Mouse (Mus musculus) gonadal fat pad, adult 2 months (tissue): ENCODE data around the gene H60c. TPM values are rescaled to one million over a fixed set of nuclear protein-coding genes. Genes with fewer than 3 reads are reported as not detected.
"Not testable (repeated sequence)": the region's sequence is repeated elsewhere in the genome, so short reads cannot be mapped to it uniquely, and the experiment has no call there.

Source experiments
- DNase-seq: peaks from one replicate; pipeline ENCODE4 v3.0.0-alpha.2; 2012; ENCODE audit warnings: low read depth
- polyA plus RNA-seq: library from polyadenylated mRNA; depleted of rRNA; stranded (reverse); fragments of >200 nt; gene quantifications from 2 replicates; pipeline ENCODE4 v1.2.3, GENCODE M21; 2012; rRNA removed

The H60c gene
- polyA plus RNA-seq = not detected in 2 replicates

DNA sequence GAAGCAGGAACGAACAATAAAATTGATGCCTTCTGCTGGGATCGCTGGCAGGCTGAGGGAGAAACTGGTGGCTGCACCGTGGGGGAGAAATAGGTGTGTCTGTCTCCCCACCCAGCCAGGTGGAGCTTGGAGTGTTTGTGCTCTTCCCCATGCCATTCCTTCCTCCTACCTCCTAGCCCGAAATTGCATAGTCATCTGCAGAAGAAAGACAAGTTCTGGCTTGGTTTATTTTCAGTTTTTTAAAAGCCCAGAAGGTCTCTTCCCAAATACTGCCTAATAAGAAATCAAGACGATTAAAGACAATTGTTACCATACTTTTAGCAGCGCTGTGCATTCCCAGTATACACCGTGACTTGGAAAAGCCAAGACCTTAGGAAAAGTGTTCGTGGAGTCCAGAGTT lies at the start of gene H60c:
Gene H60c (minus strand): TSS at position 101 of the 400 bp plus-strand sequence.
- DNase-seq = no peak

DNA sequence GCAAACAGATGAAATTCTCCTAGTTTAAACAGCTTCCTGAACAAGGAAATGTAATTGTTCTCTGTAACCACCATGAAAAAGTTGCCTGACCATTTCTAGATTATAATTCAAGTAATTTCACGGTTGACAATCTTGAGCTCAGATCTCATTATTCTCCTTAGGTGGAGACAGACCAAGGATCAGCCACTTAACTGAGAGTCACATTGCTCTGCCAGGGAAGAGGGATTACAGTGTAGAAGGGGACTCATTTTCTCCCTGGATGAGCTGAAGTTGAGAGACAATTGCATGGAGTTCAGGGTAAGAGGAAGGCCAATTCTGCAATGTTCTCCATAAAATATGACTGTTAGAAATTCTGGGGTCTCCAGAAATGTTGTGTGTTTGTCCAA lies 41.2 kb upstream of the H60c start:
- DNase-seq = no peak

DNA sequence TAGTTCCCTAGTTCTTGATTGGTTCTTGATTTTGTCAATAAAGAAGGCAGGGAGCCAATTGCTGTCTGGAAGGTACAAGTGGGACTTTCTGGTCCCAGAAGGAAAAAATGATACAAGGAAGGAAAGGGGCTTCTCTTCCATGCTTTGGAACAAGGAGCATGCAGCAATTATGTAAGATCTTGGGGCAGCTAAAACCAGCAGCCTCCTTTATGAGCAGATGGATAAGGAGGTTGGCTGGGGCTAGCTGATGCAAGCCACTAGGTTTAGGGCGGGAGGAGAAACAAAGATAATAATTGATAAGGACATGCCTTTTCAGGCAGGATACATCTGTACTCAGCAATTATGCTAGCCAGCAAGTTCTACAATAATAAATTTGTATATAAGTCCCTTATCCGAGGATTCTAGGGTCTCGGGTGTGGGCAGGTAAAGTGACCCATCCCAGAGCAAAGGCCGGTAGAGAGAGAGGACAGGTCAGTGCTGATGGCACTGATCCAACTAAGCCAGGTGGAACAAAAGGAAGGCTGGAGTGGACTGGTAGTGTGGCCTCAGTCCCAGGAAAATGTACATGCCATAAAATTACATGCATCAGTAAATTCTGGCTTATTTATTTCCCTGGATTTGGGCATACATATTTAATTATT lies 40.7 kb upstream of the H60c start:
- no peak for DNase-seq

DNA sequence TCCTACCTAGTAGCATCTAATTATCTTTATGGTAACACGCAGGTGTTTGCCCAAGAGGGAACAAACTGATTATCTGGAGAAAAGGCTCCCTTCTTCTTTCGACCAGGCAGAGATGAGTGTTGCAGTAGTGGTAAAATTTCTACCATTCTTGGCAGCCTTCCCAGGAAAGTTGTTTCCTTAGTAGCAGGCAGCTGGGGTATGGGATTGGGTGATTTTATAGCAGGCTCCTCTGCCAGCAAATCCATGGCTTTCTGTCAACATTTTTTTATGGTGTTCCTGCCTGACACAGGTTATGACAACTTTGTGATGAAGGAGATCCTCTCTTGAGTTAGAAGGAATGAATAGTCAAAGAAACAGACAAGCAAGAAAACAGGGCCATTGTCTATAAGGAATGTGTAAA lies 40.2 kb upstream of the H60c start:
- peak; percentile 28 for DNase-seq

DNA sequence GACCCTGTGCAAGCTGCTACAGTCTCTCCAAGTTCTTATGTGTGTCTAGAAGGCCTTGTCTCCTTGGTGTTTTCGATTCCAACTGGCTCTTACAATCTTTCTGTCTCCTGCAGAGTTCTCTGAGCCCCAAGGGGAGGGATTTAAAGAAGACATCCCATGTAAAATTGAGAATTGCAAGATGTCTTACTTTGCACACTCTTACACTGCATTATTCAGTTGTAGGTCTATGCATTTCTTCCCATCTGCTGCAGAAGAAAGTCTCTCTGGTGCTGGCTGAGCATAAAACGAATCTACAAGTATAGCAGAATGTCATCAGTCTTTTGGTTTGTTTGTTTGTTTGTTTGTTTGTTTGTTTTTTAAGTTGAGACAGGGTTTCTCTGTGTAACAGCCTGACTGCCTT lies 26.4 kb upstream of the H60c start:
- no peak for DNase-seq

DNA sequence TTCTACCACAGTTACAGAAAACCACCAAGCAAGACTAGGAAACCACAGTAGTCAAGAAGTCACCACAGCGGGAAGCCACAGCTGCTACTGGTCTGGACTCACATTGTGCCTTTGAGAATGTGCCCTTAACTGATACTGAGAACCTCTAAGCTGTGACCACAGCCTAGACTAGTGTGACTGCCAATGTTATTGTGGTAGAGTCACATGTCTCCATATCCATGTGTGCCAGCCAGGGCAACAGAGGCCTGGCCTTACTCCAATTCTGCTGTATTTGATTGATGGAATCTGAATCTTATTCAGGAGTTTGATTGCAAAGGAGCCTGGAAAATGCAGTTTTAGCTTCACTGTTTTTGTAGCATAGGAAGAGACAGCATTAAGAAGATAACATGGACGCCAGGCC lies 13.5 kb upstream of the H60c start:
- no peak for DNase-seq

DNA sequence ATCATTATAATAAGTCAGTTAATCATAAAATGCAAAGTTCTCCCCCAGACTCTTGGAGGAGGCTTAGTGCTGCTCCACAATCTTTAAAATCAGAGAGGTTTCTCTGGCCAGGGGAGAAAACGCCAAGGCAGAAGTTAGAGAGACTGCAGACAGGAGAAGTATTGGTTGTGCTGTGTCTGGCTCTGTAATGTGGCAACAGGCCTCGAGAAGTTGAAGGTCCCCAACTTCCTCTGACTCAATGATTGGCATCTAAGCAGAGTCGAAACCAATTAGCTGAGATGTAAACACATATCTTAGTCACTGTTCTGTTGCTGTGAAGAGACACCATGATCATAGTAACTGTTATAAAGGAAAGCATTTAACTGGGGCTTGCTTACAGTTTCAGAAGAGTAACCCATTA lies 6.5 kb upstream of the H60c start:
- DNase-seq = no peak

DNA sequence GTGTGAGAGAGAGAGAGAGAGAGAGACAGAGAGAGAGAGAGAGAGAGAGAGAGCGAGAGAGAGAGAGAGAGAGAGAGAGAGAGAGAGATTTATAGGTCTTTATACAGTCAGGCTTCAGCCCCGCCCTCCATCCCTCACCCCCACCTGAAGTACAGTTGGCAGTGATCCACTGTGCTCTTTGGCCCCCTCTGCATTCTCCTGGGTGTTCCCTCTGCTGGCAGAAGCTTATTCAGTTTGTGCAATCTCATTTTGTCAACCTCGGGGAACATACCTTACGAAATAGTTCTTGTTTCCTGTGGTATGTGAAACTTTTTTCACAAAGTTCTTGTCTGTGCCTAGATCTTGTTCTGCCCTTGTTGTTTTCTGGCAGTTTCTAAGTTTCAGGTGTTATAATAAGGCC lies 3.5 kb upstream of the H60c start:
- DNase-seq = peak; percentile 44

DNA sequence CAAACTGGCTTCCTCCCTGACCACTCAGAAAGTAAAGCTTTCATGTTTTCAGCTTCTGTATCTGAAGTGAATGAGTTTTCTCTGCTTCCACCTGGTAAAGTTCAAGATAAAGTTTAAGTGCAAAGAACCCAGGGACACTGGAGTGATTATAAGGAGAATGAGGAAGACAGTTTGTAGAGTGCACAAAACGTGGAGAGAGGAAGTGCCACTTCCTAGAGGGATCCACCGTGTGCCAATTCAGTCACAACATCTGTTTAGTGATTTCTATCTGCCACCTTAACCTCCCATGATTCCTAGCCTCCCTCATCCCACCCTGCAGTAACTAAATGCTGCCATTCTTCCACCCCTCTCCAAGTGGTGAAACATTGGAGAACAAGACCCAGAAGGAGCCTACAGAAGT lies 842 bp downstream of the H60c start:
- no peak for DNase-seq

DNA sequence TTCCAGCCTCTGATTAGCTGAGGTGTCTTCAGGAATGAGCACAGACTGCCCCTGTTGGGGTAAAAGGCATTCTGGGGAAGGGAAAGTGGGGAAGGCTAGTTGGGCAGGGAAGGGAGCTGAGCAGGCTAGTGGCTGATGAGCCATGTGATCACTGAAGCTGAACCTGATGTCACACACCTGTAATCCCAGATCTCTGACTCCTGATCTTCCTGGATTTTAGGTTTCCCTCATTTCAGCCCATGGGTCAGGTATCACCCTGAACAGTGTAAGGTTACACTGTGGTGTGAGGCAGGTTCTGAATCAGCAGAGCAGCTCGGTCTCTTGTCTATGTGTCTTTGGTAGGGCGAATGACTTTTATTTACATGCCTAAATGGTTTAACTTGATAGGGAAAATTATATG lies 4.8 kb downstream of the H60c start:
- DNase-seq = no peak

DNA sequence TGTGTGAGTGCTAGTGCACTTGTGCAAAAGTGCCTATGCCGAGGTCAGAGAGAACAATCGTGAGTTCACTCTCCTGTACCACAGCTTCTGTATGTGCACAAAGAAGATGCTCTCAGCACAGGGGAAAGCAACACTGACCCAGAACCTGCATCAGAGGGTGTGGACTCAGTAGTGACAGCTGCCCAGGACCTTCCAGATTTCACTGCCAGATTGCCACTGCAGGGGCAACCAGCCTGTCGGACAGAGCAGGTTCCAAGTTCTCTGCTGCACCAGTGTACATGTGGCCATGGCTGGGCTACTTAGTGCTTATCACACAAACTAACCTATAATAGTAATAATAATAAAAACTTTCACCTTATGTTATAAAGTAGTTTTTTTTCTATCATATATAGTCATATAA lies 10.2 kb downstream of the H60c start:
- DNase-seq = no peak

DNA sequence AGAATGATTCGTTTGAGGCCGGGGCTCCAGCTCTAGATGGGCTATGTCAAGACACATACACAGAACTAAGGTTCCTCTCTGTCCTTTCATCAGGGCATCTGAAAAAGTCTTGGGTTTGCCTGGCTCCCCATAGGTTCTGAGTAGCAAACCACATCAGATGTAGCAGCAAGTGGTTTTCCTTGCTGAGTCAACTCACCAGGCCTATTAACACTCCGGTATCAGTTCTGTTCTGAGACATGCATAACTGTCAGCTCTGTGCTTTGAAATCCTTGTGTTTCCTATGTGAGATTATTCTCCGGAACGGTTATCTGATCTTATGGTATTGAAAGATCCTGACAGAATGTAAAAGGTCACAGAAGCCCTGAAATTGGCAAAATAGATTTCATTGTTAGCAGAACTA lies 29.1 kb downstream of the H60c start:
- not testable (repeated sequence) for DNase-seq

DNA sequence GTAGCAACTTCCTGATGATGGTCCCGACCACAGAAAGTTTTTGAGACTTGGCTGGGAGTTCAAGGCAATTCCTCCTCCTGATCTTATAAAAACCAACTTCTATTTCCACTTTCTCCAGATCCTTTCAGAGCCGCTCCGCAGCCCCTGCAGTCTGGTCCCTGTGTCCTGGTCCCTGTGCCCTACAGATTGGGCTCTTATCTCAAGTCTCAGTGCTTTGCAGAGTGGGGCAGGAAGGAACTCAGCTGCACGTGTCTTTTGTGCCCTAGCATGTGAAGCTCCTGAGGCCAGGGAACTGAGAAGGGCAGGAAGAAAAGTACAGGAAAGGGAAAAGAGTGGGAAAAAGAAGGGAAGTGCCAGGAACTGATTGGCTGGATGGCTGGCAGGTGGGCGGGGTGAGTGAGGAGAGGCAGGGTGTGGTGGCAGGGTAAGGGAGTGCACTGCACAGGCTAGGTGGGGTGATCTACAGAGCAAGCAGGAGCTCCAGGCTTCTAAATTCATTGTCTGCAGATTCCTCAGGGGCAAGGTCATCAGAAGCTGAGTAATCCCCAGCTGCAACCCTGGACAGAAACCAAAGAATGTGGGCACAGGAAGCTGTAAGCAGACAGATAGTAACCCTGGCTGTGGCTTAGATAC lies 30.8 kb downstream of the H60c start:
- no peak for DNase-seq

DNA sequence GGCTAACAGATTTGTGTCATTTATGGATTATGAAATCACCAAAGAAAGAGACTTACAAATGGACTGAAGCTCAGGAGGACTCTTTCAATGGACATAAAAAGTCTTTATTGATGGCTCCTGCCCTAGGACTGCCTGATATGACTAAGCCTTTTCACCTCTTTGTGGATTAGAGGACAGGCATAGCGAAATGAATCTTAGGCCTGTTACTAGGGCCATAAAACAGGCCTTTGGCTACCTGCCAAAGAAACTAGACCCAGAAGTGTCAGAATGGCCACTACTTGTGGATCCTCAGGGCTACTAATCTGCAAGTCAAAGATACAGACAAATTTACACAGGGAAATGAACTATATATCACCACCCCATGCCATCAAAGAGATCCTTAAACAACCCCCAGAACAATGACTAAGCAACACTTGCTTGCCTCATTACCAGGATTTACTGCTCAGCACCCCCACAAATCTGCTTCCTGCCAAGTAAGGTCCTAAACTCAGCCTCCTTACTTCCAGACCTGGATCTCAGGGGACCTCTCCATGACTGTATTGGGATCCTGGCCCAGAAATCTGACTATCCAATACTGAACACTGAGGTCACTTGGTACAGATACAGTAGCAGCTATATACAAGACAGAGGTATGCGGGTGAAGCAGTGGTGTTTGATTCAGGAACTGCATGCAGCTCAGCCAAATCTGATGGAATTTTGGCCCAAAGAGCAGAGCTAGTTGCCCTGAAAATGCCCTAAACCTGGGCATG lies 39.0 kb downstream of the H60c start:
- peak; percentile 4 for DNase-seq

Other genes starting within 250 kb of the H60c start
- 0.14 and 0.22 TPM in 2 replicates for gene Ppp1r14c, start 98.3 kb upstream of the H60c start, polyA plus RNA-seq